Mouse (Mus musculus) small intestine, adult 2 months (tissue): Measurements from ENCODE around the gene Nmt1.

Source experiments
- CTCF ChIP-seq: fragments of 200-500 bp; IDR thresholded peaks from 2 replicates; pipeline ENCODE4 v1.5.1; 2012; ENCODE audit warnings: low read depth, mild to moderate bottlenecking, control low read depth, inconsistent platforms, low read length, moderate library complexity, mixed read lengths; ENCODE audit not compliant: insufficient replicate concordance, insufficient read length; ENCODE audit errors: extremely low read depth
- POLR2A ChIP-seq: fragments of 200-500 bp; IDR thresholded peaks from 2 replicates; pipeline ENCODE4 v1.6.1; 2012; ENCODE audit warnings: low read depth, mild to moderate bottlenecking, control low read depth, inconsistent platforms, low read length, moderate library complexity

- no peak for TF ChIP-seq CTCF
- no peak for TF ChIP-seq POLR2A
Observed at GRCm38 (mm10) chr11:103004852-103005251, 23.1 kb upstream of the Nmt1 start.
